Mouse (Mus musculus) spleen, adult 2 months (tissue): ENCODE data around the gene Mgst3.

Source experiments
- CTCF ChIP-seq: fragments of 200-500 bp; IDR thresholded peaks from 2 replicates; pipeline ENCODE4 v1.5.1; 2011; ENCODE audit warnings: mild to moderate bottlenecking, inconsistent platforms; ENCODE audit not compliant: insufficient read depth, insufficient read length, insufficient replicate concordance; ENCODE audit errors: extremely low read depth
- POLR2A ChIP-seq: fragments of 200-500 bp; IDR thresholded peaks from 2 replicates; pipeline ENCODE4 v1.6.1; 2011; ENCODE audit warnings: low read depth, low read length, inconsistent platforms

DNA sequence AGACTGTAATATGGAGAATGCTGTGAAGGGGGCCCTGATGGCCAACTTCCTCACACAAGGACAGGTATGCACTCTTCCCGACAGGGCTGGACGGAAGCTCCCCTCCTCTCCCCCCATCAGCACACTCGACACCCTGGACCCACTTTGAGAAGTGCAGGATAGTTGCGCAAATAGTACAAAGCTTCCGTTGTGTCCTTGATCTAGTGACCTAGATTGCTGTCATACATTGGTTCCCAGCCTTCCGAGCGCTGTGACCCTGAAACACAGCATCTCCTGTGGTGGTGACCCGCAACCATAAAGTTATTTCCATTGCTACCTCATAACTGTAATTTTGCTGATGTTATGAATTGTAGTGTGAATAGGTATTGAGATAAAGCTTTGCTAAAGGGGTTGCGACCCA, 36.3 kb downstream of the Mgst3 start:
- TF ChIP-seq CTCF (no peak), POLR2A (no peak)
